Mouse (Mus musculus) gastrocnemius, postnatal 10 days (tissue): ENCODE measurements around the gene Aif1. TPM values are rescaled to one million over a fixed set of nuclear protein-coding genes. Genes with fewer than 3 reads are reported as not detected.

Experiments
- DNase-seq: peaks from one replicate; pipeline ENCODE4 v3.0.0; 2021; ENCODE audit warnings: mixed read lengths
- total RNA-seq, 2 experiments: library from RNA; stranded (reverse); gene quantifications; 2 replicates each; pipeline ENCODE4 v1.2.3; 2021

Aif1 gene
- total RNA-seq, 2 experiments from 2014 or later = 2.4 to 2.6 TPM

- no peak for DNase-seq
These were observed 19.2 kb upstream of the Aif1 start for GRCm38 (mm10) chr17:35194844-35195630.

GRCm38 (mm10) chr17:35193881-35194843 is 18.3 kb upstream of the Aif1 start, which contains the start of gene Ltb:
TSS of gene Ltb (plus strand) at chr17:35194439.
- no peak for DNase-seq

GRCm38 (mm10) chr17:35192924-35193323 is 17.1 kb upstream of the Aif1 start:
- DNase-seq = no peak

GRCm38 (mm10) chr17:35191723-35192122 is 15.9 kb upstream of the Aif1 start:
- DNase-seq = no peak

GRCm38 (mm10) chr17:35190096-35190495 is 14.2 kb upstream of the Aif1 start:
- no peak for DNase-seq

GRCm38 (mm10) chr17:35189186-35189585 is 13.3 kb upstream of the Aif1 start:
- DNase-seq = no peak

GRCm38 (mm10) chr17:35187959-35188610 is 12.2 kb upstream of the Aif1 start, which contains the start of gene Lst1:
TSS of gene Lst1 (minus strand) at chr17:35188439.
- no peak for DNase-seq

- no peak for DNase-seq
These were observed 11.5 kb upstream of the Aif1 start for GRCm38 (mm10) chr17:35187345-35187744.

GRCm38 (mm10) chr17:35186681-35187080 is 10.8 kb upstream of the Aif1 start:
- no peak for DNase-seq

- peak; percentile 75 for DNase-seq
These were observed 10.1 kb upstream of the Aif1 start for GRCm38 (mm10) chr17:35185639-35186611.

- DNase-seq = no peak
These were observed 4.2 kb upstream of the Aif1 start for GRCm38 (mm10) chr17:35180093-35180492.

- peak; percentile 83 for DNase-seq
These were observed 2.7 kb upstream of the Aif1 start for GRCm38 (mm10) chr17:35178528-35178927.

- no peak for DNase-seq
These were observed 486 bp downstream of the Aif1 start for GRCm38 (mm10) chr17:35175382-35175781.

GRCm38 (mm10) chr17:35174201-35174977 is 1.5 kb downstream of the Aif1 start:
- no peak for DNase-seq

GRCm38 (mm10) chr17:35173329-35173728 is 2.5 kb downstream of the Aif1 start:
- no peak for DNase-seq

- DNase-seq = no peak
These were observed 3.2 kb downstream of the Aif1 start for GRCm38 (mm10) chr17:35172445-35173234.

GRCm38 (mm10) chr17:35168541-35169207 is 7.2 kb downstream of the Aif1 start:
- DNase-seq = no peak

- DNase-seq = no peak
These were observed 8.1 kb downstream of the Aif1 start for GRCm38 (mm10) chr17:35167794-35168193.
